Mouse (Mus musculus) neural tube, embryonic 14.5 days (tissue): Measurements from ENCODE around the gene Clca4b. TPM values are rescaled to one million over a fixed set of nuclear protein-coding genes. Genes with fewer than 3 reads are reported as not detected.

Experiments
- polyA plus RNA-seq: library from polyadenylated mRNA; unstranded; fragments of >200 nt; fragmentation: Nextera tagmentation; extraction: Ambion mirVana; gene quantifications from 2 replicates; pipeline ENCODE4 v1.2.1, GENCODE M21; 2014

Gene Clca4b
- polyA plus RNA-seq, 1 experiment from 2014 or later: not detected

Other genes with a start within 250 kb of the Clca4b start
- 122 and 125 TPM in 2 replicates for gene Sh3glb1, start 212.2 kb downstream of the Clca4b start, polyA plus RNA-seq
- gene Clca3a1, start 171.6 kb downstream of the Clca4b start, polyA plus RNA-seq: 0.35 and 0.85 TPM in 2 replicates
- gene Clca3a2, start 113.0 kb downstream of the Clca4b start, polyA plus RNA-seq: not detected in 2 replicates
- gene Clca3b, start 83.2 kb downstream of the Clca4b start, polyA plus RNA-seq: not detected in 2 replicates
- not detected in 2 replicates for gene Clca4a, start 42.5 kb upstream of the Clca4b start, polyA plus RNA-seq
- 0.07 TPM in 1 of 2 replicates, not detected in the other for gene Clca1, start 100.2 kb upstream of the Clca4b start, polyA plus RNA-seq
- not detected in 2 replicates for gene Clca2, start 166.9 kb upstream of the Clca4b start, polyA plus RNA-seq
- 13.6 and 14.5 TPM in 2 replicates for gene Odf2l, start 186.1 kb upstream of the Clca4b start, polyA plus RNA-seq